Mouse (Mus musculus): Measurements from ENCODE around the gene B3gnt3. TPM values are rescaled to one million over a fixed set of nuclear protein-coding genes. Genes with fewer than 3 reads are reported as not detected.

B3gnt3 gene
- polyA plus RNA-seq, 1 experiment from 2014 or later = 1.6 TPM

DNA sequence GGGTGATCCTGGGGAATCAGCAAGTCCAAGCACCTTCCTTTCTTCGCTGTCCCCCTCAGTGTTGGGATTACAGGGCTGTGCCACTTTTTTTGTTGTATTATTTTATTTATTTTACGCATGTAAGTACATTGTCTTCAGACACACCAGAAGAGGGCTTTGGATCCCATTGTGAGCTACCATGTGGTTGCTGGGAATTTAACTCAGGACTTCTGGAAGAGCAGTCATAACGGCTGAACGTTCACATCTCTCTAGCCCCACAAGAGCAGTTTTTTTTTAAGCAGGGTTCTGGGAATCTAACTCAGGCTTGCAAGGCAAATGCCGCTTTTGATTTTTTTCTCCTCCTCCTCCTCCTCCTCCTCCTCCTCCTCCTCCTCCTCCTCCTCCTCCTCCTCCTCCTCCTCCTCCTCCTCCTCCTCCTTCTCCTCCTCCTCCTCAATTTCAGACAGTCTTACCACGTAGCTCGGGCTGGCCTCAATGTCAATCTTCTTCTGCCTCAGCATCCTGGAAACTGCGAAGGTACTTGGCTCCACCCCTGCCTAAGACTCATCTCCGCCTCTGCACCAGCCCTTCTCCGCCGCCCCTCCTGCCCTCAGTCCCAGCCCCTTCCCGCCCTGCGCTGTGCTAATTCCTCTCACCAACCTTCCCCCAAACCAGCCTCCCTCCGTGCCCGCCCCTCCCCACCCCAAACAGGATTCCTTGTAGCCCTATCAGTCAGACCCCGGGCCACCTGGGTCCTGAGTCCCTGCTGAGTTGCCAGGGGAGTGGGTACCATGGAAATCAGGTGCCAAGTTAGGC is 27.4 kb upstream of the B3gnt3 start:
- H3K27me3 ChIP-seq (ENCODE audit: control insufficient read depth, insufficient read depth, low read length) = peaks cover 23% of the 10 kb centered on the region
- H3K4me2 ChIP-seq (replicated peaks; ENCODE audit: low read depth, low read length) = peak overlapping the region; percentile 55
- WGBS = 2% methylated on average over 14 of the region's 16 CpGs
- peak overlapping the region; percentile 27 for H3K4me3 ChIP-seq (ENCODE audit: low read length)
- H3K9ac ChIP-seq (ENCODE audit: low read depth, low read length) = no peak overlapping the region
- H3K36me3 ChIP-seq (ENCODE audit: control insufficient read depth, insufficient read depth, low read length) = no peaks in the 10 kb centered on the region
- no peaks in the 10 kb centered on the region for H3K9me3 ChIP-seq (ENCODE audit: control insufficient read depth, low read length)
- 0 out of 2 replicates have a peak, but pooled peaks cover 4% of the 10 kb centered on the region for H3K4me1 ChIP-seq (ENCODE audit: control insufficient read depth, insufficient read depth, low read length)
- H3K27ac ChIP-seq (ENCODE audit: low read depth, low read length) = no peak overlapping the region
- ATAC-seq (ENCODE audit: low FRiP score, low TSS enrichment) = peak; percentile 11; the same call in 1 of the 2 replicates

DNA sequence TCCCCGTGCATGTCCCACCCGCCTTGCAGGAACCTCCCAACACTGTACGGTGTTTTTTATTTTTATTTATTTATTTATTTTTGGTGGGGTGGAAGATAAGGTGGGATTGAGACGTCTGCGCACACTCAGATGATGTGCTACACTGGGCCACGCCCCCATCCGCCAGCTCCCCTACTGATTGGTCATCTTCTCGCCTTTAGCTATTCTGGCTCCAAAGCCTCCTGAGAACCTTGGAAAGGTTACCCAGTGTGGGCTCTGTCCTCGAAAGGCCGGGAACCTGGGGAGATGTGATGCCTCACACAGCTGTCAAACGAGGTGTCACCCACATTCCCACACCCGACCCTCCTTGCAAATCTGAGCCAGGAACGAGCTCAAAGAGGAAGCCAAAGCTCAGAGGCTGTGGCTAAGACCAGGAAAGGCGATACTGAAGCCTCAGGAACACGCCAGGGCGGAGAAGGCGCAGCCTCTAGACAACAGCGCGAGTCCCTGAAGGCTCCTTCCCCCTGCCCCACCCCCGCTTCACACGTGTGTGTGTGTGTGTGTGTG is 26.7 kb upstream of the B3gnt3 start:
- Histone ChIP-seq H3K9me3 (ENCODE audit: control insufficient read depth, low read length) (no peaks in the 10 kb centered on the region), H3K4me3 (ENCODE audit: low read length) (peak overlapping the region; percentile 27), H3K4me2 (replicated peaks; ENCODE audit: low read depth, low read length) (peak overlapping the region; percentile 55), H3K4me1 (ENCODE audit: control insufficient read depth, insufficient read depth, low read length) (0 out of 2 replicates have a peak, but pooled peaks cover 4% of the 10 kb centered on the region), H3K27me3 (ENCODE audit: control insufficient read depth, insufficient read depth, low read length) (peaks cover 25% of the 10 kb centered on the region), H3K27ac (ENCODE audit: low read depth, low read length) (no peak overlapping the region), H3K36me3 (ENCODE audit: control insufficient read depth, insufficient read depth, low read length) (no peaks in the 10 kb centered on the region), H3K9ac (ENCODE audit: low read depth, low read length) (peak overlapping the region; percentile 34; the same call in 1 of the 2 replicates)
- 7% methylated on average over 19 of the region's 21 CpGs for WGBS
- peak; percentile 44 for ATAC-seq (ENCODE audit: low FRiP score, low TSS enrichment)

DNA sequence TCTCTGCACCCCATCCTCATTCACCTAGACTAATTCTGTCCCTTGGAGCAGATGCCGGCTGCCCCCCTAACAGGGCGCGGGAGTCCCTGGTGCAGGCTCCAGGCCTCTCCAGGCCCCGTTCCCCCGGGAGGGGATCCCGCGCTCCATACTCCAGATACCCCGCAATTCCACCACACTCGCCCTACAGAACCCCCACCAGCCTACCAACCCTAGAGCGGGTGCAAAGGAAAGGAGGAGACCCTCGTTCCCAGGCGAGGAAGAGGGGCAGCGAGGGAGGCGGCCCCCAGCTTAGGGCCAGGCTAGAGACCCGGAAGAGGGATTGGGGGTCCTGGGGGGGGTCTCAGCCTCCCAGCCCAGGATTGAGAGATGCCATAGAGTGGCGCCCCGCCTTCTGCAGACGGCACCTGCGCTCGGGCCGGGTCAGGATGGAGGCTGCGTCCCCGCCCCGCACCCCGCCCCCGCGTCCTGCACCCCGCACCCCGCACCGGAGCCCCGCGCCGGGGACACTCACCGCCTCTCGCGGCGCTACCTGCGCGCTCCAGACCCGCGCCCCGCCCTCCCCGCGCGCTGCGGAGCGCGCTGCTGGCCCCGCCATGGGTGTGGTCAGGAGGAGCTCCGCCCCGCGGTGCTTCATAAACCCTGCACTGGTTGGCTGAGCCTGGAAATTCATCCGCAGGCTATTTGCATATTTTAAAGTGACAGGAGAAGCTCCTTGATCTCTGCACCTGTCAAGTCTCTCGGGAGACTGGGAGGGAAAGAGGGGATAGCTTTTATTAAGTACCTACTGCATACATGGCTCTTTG is 23.7 kb upstream of the B3gnt3 start, which contains the start of gene Fcho1:
Gene Fcho1 (minus strand): TSS at position 595 of the 803 bp plus-strand sequence.
- Histone ChIP-seq H3K27ac (ENCODE audit: low read depth, low read length) (no peak within 1 kb of the TSS), H3K9me3 (ENCODE audit: control insufficient read depth, low read length) (no peaks in the 10 kb centered on the region), H3K4me2 (replicated peaks; ENCODE audit: low read depth, low read length) (peak within 1 kb of the TSS; percentile 78), H3K4me3 (ENCODE audit: low read length) (peak within 1 kb of the TSS; percentile 62), H3K9ac (ENCODE audit: low read depth, low read length) (peak within 1 kb of the TSS; percentile 66), H3K4me1 (ENCODE audit: control insufficient read depth, insufficient read depth, low read length) (0 out of 2 replicates have a peak, but pooled peaks cover 4% of the 10 kb centered on the region), H3K27me3 (ENCODE audit: control insufficient read depth, insufficient read depth, low read length) (peaks cover 25% of the 10 kb centered on the region), H3K36me3 (ENCODE audit: control insufficient read depth, insufficient read depth, low read length) (no peaks in the 10 kb centered on the region)
- WGBS = 1% methylated on average over 44 of the region's 54 CpGs
- ATAC-seq (ENCODE audit: low FRiP score, low TSS enrichment) = peak; percentile 82

DNA sequence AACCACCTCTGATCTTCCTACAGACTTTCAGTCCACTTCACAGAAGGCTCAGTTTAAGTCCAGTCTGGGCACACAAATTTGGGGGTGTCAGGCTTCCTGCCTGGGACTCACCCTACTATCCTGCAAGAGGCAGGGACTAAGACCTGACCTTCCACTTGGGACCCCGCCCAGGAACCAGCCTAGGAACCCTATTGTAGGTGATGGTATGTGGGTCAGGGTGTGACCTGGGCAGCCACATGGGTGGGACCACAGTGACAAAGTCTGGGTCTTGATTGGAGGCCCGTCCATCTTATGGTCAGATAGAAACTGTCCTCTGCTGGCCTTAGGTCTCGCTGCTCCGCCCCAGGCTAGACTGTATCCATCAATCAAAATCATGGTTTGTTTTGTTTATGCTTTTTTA is 22.8 kb upstream of the B3gnt3 start:
- no peaks in the 10 kb centered on the region for H3K36me3 ChIP-seq (ENCODE audit: control insufficient read depth, insufficient read depth, low read length)
- WGBS = 58% methylated on average over 4 of the region's 4 CpGs
- no peaks in the 10 kb centered on the region for H3K9me3 ChIP-seq (ENCODE audit: control insufficient read depth, low read length)
- peaks cover 25% of the 10 kb centered on the region for H3K27me3 ChIP-seq (ENCODE audit: control insufficient read depth, insufficient read depth, low read length)
- no peak overlapping the region for H3K4me2 ChIP-seq (replicated peaks; ENCODE audit: low read depth, low read length)
- H3K4me1 ChIP-seq (ENCODE audit: control insufficient read depth, insufficient read depth, low read length) = 0 out of 2 replicates have a peak, but pooled peaks cover 4% of the 10 kb centered on the region
- H3K4me3 ChIP-seq (ENCODE audit: low read length) = no peak overlapping the region
- no peak overlapping the region for H3K27ac ChIP-seq (ENCODE audit: low read depth, low read length)
- no peak for ATAC-seq (ENCODE audit: low FRiP score, low TSS enrichment)
- H3K9ac ChIP-seq (ENCODE audit: low read depth, low read length) = no peak overlapping the region

DNA sequence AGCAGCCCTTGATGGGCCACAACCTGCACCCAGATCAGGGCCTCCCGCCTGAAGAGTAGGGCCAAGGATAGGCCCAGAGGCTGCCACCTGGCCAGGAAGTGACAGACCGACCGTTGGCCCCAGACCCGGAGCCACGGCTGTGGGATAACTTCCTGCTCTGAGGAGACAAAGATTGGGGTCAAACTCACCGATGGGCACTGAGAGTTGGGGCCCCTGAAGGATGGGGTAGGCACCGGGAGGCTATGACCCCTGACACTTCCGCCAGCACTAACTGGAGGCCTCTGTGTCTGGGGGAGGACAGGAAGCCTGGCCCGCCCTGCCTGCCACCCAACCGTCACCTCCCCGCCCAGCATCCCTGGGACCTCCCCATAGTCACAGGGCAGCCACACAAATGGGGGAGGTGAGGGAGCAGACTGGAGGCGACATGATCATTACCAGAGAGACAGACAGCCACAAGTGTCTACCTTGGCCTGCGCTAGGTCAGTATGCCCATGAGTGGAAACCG is 21.5 kb upstream of the B3gnt3 start:
- no peak overlapping the region for H3K4me3 ChIP-seq (ENCODE audit: low read length)
- no peaks in the 10 kb centered on the region for H3K36me3 ChIP-seq (ENCODE audit: control insufficient read depth, insufficient read depth, low read length)
- no peaks in the 10 kb centered on the region for H3K9me3 ChIP-seq (ENCODE audit: control insufficient read depth, low read length)
- H3K9ac ChIP-seq (ENCODE audit: low read depth, low read length) = no peak overlapping the region
- no peak overlapping the region for H3K27ac ChIP-seq (ENCODE audit: low read depth, low read length)
- H3K27me3 ChIP-seq (ENCODE audit: control insufficient read depth, insufficient read depth, low read length) = peaks cover 25% of the 10 kb centered on the region
- no peak overlapping the region for H3K4me2 ChIP-seq (replicated peaks; ENCODE audit: low read depth, low read length)
- 45% methylated on average over 14 of the region's 14 CpGs for WGBS
- H3K4me1 ChIP-seq (ENCODE audit: control insufficient read depth, insufficient read depth, low read length) = no peaks in the 10 kb centered on the region
- no peak for ATAC-seq (ENCODE audit: low FRiP score, low TSS enrichment)

DNA sequence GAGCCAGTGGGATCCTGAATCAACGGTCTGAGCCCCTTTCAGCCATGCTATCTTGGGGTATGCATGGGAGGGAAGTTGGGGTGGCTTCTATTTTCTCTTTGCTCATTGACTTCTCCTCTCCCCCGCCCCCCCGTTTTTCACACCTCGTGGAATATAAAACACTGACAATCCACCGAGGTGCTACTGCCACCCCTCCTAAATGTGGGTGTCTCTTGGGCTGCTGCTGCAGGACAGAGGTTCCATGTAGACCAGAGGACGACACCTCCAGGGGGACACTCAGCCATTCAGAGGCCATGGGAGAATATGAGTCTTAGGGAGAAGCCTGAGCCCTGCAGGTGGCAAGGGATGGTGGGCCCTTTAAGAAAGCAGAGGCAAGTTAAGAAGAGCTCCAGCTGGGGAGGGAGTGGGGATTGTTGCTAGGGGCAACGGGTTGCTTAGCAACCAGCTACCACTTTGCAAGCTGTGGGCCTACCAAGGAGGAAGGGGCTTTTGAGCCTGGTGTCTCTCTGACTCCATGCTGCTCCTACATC is 18.4 kb upstream of the B3gnt3 start:
- Histone ChIP-seq H3K27me3 (ENCODE audit: control insufficient read depth, insufficient read depth, low read length) (peaks cover 10% of the 10 kb centered on the region; the same call in 1 of the 2 replicates), H3K9me3 (ENCODE audit: control insufficient read depth, low read length) (no peaks in the 10 kb centered on the region), H3K4me1 (ENCODE audit: control insufficient read depth, insufficient read depth, low read length) (no peaks in the 10 kb centered on the region), H3K4me2 (replicated peaks; ENCODE audit: low read depth, low read length) (no peak overlapping the region), H3K36me3 (ENCODE audit: control insufficient read depth, insufficient read depth, low read length) (no peaks in the 10 kb centered on the region), H3K4me3 (ENCODE audit: low read length) (no peak overlapping the region), H3K27ac (ENCODE audit: low read depth, low read length) (no peak overlapping the region), H3K9ac (ENCODE audit: low read depth, low read length) (no peak overlapping the region)
- WGBS = 36% methylated on average over 7 of the region's 7 CpGs
- peak; percentile 60 for ATAC-seq (ENCODE audit: low FRiP score, low TSS enrichment)

DNA sequence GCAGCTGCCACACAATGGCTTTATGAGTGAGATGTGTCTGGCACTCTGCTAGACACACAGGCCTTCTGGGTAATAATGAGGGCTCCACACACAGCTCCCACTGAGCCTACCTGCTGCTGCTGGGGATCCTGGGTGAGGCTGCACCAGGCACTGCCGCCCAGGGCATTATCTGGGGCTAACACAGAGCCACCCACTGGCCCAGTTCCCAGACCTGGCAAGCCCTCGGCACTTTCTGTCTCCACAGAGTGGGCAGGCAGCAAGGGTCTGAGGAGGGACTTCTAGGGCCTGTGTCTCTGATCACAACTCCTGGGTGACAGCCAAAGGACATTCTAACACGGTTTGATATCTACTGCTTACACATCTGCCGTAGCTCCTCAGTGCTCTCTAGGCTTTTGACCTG is 17.6 kb upstream of the B3gnt3 start:
- 73% methylated on average over 4 of the region's 4 CpGs for WGBS
- Histone ChIP-seq H3K27ac (ENCODE audit: low read depth, low read length) (no peak overlapping the region), H3K4me3 (ENCODE audit: low read length) (no peak overlapping the region), H3K27me3 (ENCODE audit: control insufficient read depth, insufficient read depth, low read length) (peaks cover 4% of the 10 kb centered on the region; the same call in 1 of the 2 replicates), H3K4me2 (replicated peaks; ENCODE audit: low read depth, low read length) (no peak overlapping the region), H3K36me3 (ENCODE audit: control insufficient read depth, insufficient read depth, low read length) (no peaks in the 10 kb centered on the region), H3K4me1 (ENCODE audit: control insufficient read depth, insufficient read depth, low read length) (no peaks in the 10 kb centered on the region), H3K9me3 (ENCODE audit: control insufficient read depth, low read length) (no peaks in the 10 kb centered on the region), H3K9ac (ENCODE audit: low read depth, low read length) (no peak overlapping the region)
- ATAC-seq (ENCODE audit: low FRiP score, low TSS enrichment) = no peak

DNA sequence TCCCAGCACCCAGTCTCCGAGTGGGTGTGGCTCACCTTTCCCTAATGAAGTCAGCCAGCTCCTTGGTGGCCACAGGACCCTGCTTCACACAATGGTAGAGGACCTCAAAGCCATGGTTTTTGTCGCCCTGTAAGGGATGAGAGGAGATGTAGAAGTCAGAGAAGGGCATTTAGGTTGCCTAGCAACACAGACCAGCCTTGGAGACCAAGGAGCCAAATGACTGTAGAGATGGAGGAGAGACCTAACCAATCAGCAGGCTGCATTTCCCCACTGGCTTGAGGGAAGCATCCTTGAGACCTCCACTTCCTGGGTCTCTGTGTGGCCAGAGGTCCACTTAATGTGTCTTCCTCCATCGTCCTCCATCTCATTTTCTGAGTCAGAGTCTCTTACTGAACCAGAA is 16.7 kb upstream of the B3gnt3 start:
- H3K4me1 ChIP-seq (ENCODE audit: control insufficient read depth, insufficient read depth, low read length) = no peaks in the 10 kb centered on the region
- no peaks in the 10 kb centered on the region; the same call in 1 of the 2 replicates for H3K27me3 ChIP-seq (ENCODE audit: control insufficient read depth, insufficient read depth, low read length)
- H3K9me3 ChIP-seq (ENCODE audit: control insufficient read depth, low read length) = no peaks in the 10 kb centered on the region
- H3K4me3 ChIP-seq (ENCODE audit: low read length) = no peak overlapping the region
- no peaks in the 10 kb centered on the region for H3K36me3 ChIP-seq (ENCODE audit: control insufficient read depth, insufficient read depth, low read length)
- no peak overlapping the region for H3K4me2 ChIP-seq (replicated peaks; ENCODE audit: low read depth, low read length)
- H3K27ac ChIP-seq (ENCODE audit: low read depth, low read length) = no peak overlapping the region
- H3K9ac ChIP-seq (ENCODE audit: low read depth, low read length) = no peak overlapping the region
- WGBS = 43% methylated on average over 3 of the region's 3 CpGs
- ATAC-seq (ENCODE audit: low FRiP score, low TSS enrichment) = no peak

Measured in kidney, embryonic 14.5 days (tissue).